Mouse (Mus musculus) testis, adult 2 months (tissue): ENCODE results near the gene Gm20696. TPM values are rescaled to one million over a fixed set of nuclear protein-coding genes. Genes with fewer than 3 reads are reported as not detected.

Experiments used
- H3K27ac ChIP-seq: fragments of 200-500 bp; 2 replicates; pipeline ENCODE4 v1.5.1; 2012; ENCODE audit warnings: low read depth, low read length; ENCODE audit not compliant: control insufficient read depth, insufficient read depth
- H3K27me3 ChIP-seq: fragments of 200-500 bp; 2 replicates; pipeline ENCODE4 v1.6.1; 2012; ENCODE audit warnings: mild to moderate bottlenecking, low read length, moderate library complexity; ENCODE audit not compliant: control insufficient read depth, insufficient read depth
- H3K36me3 ChIP-seq: fragments of 200-500 bp; 2 replicates; pipeline ENCODE4 v1.6.1; 2012; ENCODE audit warnings: mild to moderate bottlenecking, low read length; ENCODE audit not compliant: control insufficient read depth, insufficient read depth
- H3K4me1 ChIP-seq: fragments of 200-500 bp; 2 replicates; pipeline ENCODE4 v1.6.1; 2012; ENCODE audit warnings: low read length; ENCODE audit not compliant: control insufficient read depth, insufficient read depth
- H3K4me3 ChIP-seq: fragments of 200-500 bp; 2 replicates; pipeline ENCODE4 v1.5.1; 2012; ENCODE audit warnings: low read depth, mild to moderate bottlenecking, low read length, moderate library complexity, mixed read lengths; ENCODE audit not compliant: control insufficient read depth
- CTCF ChIP-seq: fragments of 200-500 bp; IDR thresholded peaks from 2 replicates; pipeline ENCODE4 v1.5.1; 2012; ENCODE audit warnings: low read depth, mild to moderate bottlenecking, inconsistent platforms, low read length, moderate library complexity; ENCODE audit not compliant: control insufficient read depth, insufficient read depth, insufficient replicate concordance
- POLR2A ChIP-seq: fragments of 200-500 bp; IDR thresholded peaks from 2 replicates; pipeline ENCODE4 v1.6.1; 2012; ENCODE audit warnings: low read depth, mild to moderate bottlenecking, inconsistent platforms, low read length, moderate library complexity; ENCODE audit not compliant: control insufficient read depth
- polyA plus RNA-seq: library from polyadenylated mRNA; depleted of rRNA; stranded (reverse); fragments of >200 nt; gene quantifications from 2 replicates; pipeline ENCODE4 v1.2.3, GENCODE M21; 2012

The Gm20696 gene
- polyA plus RNA-seq, 1 experiment: 0.02 TPM

GRCm38 (mm10) chr6:99433006-99433405 lies 233.6 kb downstream of the Gm20696 start:
- no peaks in the 10 kb centered on the region for H3K36me3 ChIP-seq
- H3K4me1 ChIP-seq: no peaks in the 10 kb centered on the region
- no peak for TF ChIP-seq POLR2A
- TF ChIP-seq CTCF: no peak
- no peak overlapping the region for H3K4me3 ChIP-seq
- H3K27ac ChIP-seq: no peak overlapping the region
- H3K27me3 ChIP-seq: no peaks in the 10 kb centered on the region

GRCm38 (mm10) chr6:99431941-99432340 lies 234.7 kb downstream of the Gm20696 start:
- TF ChIP-seq CTCF: no peak
- TF ChIP-seq POLR2A: no peak
- no peak overlapping the region for H3K4me3 ChIP-seq
- H3K27me3 ChIP-seq: no peaks in the 10 kb centered on the region
- H3K4me1 ChIP-seq: no peaks in the 10 kb centered on the region
- no peak overlapping the region for H3K27ac ChIP-seq
- no peaks in the 10 kb centered on the region for H3K36me3 ChIP-seq

GRCm38 (mm10) chr6:99430560-99430959 lies 236.0 kb downstream of the Gm20696 start:
- H3K27me3 ChIP-seq: no peaks in the 10 kb centered on the region
- TF ChIP-seq POLR2A (no peak), CTCF (no peak)
- H3K4me3 ChIP-seq: no peak overlapping the region
- H3K4me1 ChIP-seq: no peaks in the 10 kb centered on the region
- no peak overlapping the region for H3K27ac ChIP-seq
- H3K36me3 ChIP-seq: no peaks in the 10 kb centered on the region

- no peak overlapping the region for H3K27ac ChIP-seq
- no peak for TF ChIP-seq CTCF
- TF ChIP-seq POLR2A: no peak
- H3K27me3 ChIP-seq: no peaks in the 10 kb centered on the region
- H3K4me3 ChIP-seq: no peak overlapping the region
- H3K4me1 ChIP-seq: no peaks in the 10 kb centered on the region
- no peaks in the 10 kb centered on the region for H3K36me3 ChIP-seq
These were observed 237.0 kb downstream of the Gm20696 start for GRCm38 (mm10) chr6:99429378-99430131.

- no peaks in the 10 kb centered on the region for H3K27me3 ChIP-seq
- H3K36me3 ChIP-seq: no peaks in the 10 kb centered on the region
- TF ChIP-seq CTCF (no peak), POLR2A (no peak)
- no peak overlapping the region for H3K27ac ChIP-seq
- no peaks in the 10 kb centered on the region for H3K4me1 ChIP-seq
- no peak overlapping the region for H3K4me3 ChIP-seq
These were observed 237.6 kb downstream of the Gm20696 start for GRCm38 (mm10) chr6:99428961-99429360.

- Histone ChIP-seq H3K27ac (no peak overlapping the region), H3K36me3 (no peaks in the 10 kb centered on the region), H3K27me3 (no peaks in the 10 kb centered on the region), H3K4me3 (no peak overlapping the region), H3K4me1 (no peaks in the 10 kb centered on the region)
- TF ChIP-seq POLR2A (no peak), CTCF (no peak)
These were observed 239.3 kb downstream of the Gm20696 start for GRCm38 (mm10) chr6:99427301-99427700.

- H3K27me3 ChIP-seq: no peaks in the 10 kb centered on the region
- TF ChIP-seq CTCF: no peak
- no peak for TF ChIP-seq POLR2A
- H3K27ac ChIP-seq: no peak overlapping the region
- H3K36me3 ChIP-seq: no peaks in the 10 kb centered on the region
- no peak overlapping the region for H3K4me3 ChIP-seq
- no peaks in the 10 kb centered on the region for H3K4me1 ChIP-seq
These were observed 241.6 kb downstream of the Gm20696 start for GRCm38 (mm10) chr6:99425044-99425443.
